Mouse (Mus musculus) activated CD4-positive, CD25-positive, alpha-beta regulatory T cell, adult 4 months (primary cell): ENCODE results near the gene Prkce. TPM values are rescaled to one million over a fixed set of nuclear protein-coding genes. Genes with fewer than 3 reads are reported as not detected.

ENCODE experiments used
- ATAC-seq: one replicate; pipeline ENCODE4 v1.8.0; 2017
- polyA plus RNA-seq, 2 experiments: library from polyadenylated mRNA; unstranded; fragments of 100-300 nt; shearing (Covaris generic); gene quantifications; one replicate each; pipeline ENCODE4 v1.2.1; 2017

The Prkce gene
- polyA plus RNA-seq, 2 experiments from 2014 or later: 2.1 to 2.9 TPM

DNA sequence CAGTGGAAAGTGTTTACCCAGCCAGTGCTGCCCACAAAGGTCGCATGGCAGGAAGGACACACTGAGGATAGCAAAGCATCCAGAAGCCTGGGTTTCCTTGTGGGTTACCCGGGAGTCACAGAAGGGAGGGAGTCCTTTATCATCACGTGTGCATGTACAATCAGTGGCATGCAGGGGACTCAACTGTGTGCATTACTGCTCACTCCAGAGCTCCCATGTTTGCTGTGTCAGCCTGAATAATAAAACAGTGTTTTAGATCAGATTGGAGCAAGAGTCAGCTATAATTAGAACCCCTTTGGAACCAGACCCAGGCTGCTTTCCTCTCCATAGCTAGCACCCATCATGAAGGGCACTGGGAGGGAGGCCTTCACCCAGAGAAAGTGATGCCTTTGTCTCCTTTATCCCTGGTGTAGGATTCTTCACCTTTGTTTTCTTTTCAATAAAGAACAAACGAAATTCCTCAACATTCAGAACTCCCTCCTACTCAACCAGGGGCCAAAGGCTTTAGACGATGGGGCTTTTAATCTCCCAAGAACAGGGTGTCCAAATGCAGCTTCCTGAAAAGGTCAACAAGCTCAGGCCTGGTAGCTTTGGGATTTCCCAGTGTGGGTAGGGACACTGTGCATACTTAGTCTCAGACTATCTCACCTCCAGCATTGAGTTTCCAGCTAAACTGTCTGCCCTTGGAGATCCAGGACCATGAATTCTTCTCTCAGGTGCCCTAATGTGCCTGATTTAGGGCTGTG lies 421.3 kb downstream of the Prkce start:
- no peak for ATAC-seq

DNA sequence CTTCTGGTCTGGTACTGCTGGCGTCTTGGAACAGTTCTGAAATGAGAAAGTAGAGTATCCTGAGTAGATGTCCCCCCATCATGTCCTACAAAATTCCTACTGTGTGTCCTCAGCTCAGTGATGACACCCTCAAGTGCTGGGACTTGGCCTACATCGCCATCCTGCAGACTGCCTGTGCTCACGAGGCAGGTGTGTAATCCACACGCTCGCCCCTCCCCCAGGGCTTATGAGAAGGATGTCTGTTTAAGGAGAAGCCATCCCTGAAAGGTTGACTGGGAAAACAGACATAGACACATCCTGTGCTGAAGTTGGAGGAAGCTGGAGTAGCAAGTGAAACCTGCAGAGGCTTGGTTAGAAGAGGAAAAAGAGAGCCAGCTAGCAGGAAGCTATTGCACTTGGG lies 422.1 kb downstream of the Prkce start:
- no peak for ATAC-seq

DNA sequence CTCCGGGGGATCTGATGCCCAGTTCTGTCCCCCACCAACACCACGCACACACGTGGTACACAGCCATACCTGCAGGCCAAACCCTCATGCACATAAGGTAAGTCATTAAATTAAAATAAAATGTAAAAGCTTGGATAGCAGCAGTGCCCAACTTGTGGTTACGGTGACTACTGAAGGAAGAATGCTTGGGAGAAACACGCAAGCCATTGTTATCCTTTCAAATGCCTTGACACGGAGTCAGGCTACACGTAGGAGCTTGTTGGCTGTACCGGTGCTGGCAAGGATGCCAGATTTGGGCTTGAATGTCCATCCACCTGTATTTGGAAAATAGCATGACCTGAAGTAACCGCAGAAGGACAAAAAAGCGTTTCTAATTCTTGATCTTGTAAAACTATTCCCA lies 423.7 kb downstream of the Prkce start:
- ATAC-seq: no peak

DNA sequence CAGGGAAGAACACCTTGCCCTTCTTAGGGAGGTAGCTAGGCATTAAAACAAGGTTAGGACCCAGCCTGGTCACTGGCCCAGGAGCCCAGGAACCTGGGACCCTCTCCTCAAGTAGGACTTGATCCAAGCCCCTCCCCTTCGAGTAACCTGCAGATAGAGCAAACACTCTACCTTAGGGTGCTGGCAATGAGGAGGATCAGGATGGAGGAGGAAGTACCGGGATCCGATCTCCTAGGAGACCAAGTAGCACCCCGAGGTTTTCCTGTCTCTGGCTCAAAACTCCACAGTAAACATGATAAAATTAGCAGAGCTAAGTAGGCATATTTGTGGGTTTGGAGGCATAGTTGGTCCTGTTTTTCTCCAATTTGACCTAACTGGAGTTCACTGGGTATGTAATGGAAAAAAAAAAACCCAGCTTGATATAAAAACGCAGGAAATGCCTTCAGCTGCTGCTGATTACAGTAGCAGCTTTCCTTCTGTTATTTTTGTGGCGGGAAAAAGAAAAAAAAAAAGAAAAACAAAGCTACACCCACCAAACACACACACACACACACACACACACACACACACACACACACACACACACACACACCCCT lies 425.5 kb downstream of the Prkce start:
- ATAC-seq: no peak

DNA sequence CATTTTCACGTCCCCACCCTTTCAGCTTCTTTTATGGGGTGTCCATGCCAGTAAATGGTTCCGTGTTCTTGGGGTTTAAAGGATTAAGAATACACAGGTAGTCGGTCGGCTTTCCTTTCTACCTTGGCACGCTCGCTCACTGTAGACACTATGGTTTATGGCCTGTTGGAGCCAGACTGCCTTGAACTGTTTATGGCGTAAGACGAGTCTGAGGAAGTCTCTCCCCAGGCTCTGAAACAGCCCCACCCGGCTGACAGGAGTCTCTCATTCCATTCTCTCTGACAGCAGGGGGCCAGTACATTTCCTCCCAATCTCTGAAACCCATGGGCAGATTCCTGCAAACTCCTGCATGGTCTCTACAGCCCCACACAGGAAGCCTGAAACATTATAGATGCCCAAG lies 427.9 kb downstream of the Prkce start:
- no peak for ATAC-seq

DNA sequence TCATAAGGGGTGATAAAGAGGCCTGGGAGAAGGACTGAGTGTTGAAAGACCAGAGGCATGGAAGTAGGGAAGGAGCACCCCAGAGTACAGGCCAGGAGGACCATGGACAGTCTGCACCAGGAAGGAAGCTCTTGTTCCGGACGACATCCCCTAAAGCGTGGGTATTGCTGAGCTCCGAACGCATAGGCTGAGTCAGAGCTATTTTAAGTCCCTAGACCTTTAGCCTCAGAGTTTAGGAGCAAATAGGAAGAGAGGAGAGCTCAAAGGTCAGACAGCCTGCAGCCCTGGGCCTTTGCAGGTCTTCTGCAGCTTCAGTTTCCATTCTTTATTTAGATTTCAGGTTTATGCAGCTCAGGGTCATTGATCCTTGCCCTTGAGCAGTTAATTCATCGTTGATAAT lies 433.5 kb downstream of the Prkce start:
- no peak for ATAC-seq

DNA sequence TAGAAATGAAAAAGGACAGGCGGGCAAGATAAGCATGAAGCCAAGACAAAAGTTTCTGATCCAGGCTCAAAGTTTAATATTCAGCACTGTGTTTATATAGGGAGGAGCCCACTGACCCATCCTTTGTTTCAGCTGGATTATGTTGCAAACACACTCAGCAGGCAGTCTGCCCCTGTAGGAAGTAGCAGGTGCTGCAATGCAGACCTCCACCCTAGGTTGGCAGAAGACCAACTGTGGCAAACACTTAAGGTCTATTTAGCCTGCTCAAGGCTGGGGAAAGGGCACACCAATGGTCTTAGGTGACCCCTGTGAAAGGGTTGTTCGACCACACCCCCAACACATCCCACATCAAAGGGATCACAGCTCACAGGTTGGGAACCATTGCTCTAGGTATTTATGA lies 434.3 kb downstream of the Prkce start:
- no peak for ATAC-seq

DNA sequence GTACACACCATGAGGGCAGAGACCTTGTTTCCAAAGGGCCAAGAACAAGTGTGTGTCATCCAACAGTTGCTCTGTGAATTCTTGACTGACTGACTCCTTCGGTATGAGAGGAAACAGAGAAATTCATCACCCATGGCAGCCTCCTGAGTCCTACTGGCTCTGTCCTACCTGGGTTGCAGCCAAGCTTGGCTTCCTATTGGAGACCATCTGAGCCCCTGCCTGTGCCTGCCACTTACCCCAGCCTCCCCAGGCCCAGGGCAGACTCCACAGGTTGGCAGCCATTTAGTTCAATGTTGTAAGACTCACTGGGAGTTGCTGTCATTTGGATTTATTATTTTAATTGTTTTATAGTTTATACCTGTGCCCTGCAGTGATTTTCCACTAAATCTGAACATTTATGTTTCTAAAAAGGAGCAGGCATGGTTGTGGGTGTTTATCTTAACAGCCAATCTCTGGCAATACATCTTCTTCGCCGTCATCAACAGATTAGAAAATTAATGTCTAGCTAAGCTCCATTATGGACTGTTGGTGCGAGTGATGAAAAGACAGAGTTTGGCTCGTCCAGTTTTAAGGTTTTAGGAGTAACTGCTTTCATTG lies 436.4 kb downstream of the Prkce start:
- no peak for ATAC-seq

DNA sequence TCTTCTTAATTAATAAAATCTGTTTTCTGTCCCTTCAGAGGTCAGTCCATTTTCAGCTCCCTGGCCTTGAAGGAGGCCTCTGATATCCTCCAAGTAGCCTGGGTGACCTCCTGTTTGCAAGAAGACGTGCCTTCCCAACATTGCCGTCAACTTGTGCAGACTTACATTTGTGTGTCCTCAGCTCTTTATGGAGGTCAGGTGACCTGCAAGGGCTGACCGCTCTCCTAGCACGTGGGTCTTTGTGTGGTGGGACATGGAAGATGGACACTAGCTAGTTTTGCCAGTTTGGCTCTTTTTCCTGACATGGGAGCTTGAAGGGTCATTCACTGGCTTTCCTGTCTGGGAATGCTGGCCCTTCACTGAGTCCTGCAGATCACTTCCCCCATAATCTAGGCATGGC lies 440.4 kb downstream of the Prkce start:
- no peak for ATAC-seq

DNA sequence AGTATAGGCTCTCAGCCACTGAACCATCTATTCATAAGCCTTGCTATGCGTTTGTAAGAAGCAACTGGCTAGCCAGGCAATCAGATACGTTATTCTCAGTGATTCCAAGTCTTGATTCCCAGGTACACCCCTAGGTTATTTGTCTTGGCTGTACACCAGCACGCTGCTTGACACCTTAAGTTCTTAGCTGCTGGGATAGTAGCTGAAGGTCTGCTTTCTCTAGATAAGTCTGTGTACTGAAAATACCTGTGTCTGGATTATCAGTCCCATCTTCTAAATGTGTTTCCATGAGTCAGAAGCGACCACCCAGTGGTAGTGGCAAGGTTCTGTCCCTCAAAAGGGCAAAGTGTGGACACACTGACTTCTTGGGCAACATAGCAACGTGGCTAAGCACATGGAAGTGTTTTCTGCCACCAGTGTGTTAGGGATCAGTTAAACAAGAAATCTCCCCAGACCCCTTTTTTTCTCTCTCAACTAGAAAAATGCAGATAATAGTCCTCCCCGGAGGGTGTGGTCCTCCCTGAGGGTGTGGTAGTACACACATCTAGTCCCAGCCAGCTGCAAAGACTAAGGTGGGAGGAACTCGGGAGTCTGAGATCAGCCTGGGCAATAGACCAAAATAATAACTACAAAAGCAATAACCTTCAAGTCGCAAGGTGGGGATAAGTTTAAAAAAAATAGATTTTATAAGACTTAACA lies 442.8 kb downstream of the Prkce start:
- no peak for ATAC-seq

DNA sequence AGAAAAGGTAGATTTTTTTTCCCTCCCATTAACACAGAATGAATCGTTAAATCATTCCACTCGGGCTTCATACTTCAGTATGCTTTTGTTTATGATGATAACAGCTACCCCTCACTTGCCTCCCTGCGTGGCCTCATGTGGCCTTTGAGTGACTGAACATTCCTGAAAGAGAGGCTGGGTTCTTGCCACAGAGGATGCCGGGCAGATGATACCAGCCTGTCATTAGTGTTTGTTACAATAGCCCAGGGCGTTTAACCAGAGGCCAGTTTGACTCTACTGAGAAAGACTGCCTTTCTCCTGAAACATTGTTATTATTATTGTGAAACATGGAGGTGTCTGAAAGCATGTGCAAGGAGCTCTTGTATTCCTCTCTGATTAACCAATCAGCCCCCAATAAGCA lies 444.2 kb downstream of the Prkce start:
- no peak for ATAC-seq

DNA sequence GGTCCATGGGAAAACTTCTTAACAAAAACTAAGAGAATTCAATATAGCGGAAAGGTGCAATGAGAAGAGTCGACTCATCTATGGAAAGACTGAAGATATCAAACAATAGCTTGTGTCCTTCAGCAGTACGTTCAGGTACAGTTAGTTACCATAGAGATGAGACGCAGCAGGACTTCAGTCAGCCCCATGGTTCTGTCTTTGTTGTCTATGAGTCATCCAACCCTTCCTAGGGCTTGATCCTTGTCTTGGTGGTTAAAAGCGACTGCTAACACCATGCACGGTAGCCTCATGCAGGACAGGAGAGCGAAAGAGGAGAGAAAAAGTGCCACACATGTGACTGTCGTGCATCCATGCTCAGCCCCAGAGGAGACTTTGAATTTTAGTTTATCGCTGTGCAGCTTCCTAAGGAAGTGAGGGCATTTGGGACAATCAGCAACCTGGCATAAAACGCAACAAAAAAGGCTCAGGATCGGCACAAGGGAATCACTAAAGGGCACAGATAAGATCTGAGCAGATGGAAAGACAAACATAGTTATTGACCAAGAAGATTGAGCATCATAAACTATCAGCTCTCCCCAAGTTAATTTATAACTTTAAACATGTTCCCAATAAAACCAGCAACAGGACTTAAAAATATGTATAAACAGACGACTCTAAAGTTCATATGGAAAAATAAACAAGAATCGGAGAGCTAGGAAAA lies 448.2 kb downstream of the Prkce start:
- no peak for ATAC-seq

DNA sequence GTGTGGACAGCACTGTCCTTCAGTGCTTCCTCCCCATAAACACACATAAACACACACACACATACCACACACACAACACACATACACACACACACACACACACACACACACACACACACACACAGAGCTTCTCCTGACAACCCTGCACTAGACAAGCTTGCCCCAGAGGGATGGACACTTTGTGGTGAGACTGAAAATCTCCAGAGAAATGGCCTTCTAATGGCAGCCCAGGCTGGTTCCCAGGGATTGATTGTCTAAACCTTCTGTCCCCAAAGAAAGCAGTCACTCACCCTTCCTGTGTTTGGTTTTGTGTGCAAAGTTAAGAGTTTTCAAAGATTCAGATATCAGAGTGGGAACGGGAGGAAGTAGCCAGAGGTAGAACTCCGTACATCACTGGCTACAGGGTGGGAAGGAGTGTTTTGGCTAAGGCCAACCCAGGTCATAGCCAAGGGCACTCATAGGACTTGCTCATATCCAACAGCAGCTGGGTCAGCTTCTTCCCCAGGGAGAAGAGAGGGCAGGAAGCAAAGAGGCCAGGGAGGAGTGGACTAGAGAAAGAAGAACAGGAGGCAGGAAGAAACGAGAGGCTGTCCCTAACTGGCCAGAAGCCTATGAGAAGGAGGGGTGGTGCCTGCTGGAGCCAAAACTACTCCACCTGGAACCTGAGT lies 450.1 kb downstream of the Prkce start:
- no peak for ATAC-seq

DNA sequence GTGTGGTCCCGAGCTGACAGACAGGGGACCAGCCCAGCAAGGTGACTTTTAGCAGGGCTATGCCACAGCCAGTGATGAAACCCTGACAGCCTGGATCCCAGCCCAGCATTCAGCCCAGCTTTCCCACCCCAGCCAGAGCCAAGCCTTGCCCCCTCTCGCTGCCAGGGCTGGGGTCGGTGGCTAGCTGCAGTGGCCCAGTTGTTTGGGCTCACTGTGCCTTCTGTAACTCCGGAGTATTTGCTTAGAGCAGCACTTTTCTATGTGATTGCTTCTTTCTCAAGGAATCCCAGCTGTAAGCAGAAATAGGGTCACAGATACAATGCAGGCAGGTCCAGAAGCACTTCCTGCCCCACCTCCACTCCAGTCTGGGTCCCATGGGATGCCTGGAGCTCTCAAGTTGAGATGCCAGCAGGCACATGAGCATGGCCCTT lies 450.9 kb downstream of the Prkce start:
- no peak for ATAC-seq

DNA sequence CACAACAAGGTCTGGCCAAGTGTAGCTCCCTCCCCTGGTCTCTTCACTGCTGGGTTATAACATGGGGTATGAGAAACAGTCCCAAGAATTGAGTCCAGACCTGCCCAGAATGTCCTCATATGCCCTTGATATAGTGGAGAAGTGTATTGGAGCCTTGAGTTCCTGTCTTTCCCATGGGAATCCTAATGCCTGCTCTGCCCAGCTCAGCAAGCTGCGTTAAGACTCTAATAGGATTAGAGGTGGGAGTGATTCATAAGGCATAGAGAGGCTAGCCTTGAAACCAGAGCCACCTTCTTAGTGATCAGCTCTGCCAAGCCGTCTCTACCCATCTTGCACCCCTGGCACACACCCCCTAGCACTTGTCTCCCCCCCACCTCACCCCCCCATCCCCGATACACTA lies 455.3 kb downstream of the Prkce start:
- ATAC-seq: no peak

DNA sequence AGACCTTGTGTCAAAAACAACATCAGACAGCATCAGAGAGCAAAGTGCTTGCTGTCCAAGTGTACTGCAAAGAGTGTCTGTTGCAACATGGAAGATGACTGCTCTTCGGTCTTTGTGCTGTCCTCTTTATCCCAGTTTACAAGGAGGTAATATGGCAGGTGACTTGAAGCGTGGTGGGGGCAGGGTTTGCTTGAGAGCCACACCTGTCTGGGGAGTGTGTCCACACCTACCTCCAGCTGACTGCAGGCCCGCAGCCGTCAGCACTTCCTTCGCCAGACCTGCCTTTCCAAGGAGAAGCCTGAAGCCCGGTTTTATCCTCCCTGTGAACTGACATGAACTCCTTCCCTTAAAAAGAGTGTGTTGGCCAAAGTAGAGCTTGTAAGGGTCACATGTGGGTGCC lies 458.9 kb downstream of the Prkce start:
- no peak for ATAC-seq

DNA sequence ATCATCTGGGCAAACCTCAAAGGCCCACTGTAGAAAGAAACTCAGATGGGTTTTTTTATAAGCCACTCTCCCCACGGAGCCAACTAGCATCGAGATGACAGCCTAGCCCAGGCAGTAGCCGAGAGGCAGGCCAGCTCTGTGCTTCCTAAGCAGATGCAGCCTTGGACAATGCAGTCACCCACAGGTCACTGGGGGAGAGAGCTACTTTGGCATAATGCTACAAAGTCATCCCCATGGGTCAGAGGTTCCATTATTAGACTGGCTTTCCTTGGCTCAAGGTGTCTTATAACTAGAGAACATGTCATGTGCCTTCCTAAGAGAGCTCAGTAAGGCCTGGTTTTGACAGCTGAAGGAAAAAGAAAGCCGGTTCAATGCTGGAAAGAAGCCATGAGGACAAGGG lies 465.5 kb downstream of the Prkce start:
- no peak for ATAC-seq

DNA sequence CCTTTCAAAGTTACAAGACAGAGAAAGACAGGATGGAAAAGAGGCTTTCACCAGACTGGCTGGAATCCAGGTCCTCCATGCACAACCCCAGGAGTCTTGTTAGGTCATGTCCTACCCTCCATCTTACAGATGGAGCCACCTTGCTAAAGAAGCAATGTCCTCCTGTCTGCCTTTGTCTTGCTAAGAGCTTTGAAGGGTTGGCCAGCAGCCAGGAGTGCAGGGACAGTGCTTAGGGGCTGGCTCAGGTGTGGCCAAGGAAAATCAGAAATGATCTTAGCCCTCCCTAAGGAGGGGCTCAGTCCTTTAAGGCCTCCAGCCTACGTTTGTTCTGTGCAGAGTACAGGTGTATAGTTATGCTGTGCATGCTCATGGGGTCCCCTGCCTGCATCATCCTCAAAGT lies 469.7 kb downstream of the Prkce start:
- no peak for ATAC-seq

DNA sequence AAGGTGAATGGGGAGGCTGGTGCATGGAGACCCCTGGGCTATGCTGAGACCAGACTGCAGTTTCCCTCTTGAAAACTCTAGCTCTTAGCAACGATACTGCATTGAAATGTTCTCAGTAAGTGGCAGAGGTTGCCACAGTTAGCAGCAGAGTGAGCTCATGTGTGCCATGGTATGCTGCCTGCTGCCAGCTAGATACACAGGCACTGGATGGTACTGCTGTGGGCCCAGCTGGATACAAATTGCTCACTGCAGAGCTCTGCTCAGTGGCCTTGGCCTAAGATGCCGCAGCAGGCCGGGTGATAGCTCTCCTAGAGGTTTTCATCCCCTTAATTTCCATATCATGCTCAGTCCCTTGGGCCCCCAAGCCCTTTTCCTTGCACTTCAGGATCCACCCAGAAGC lies 471.7 kb downstream of the Prkce start:
- no peak for ATAC-seq

DNA sequence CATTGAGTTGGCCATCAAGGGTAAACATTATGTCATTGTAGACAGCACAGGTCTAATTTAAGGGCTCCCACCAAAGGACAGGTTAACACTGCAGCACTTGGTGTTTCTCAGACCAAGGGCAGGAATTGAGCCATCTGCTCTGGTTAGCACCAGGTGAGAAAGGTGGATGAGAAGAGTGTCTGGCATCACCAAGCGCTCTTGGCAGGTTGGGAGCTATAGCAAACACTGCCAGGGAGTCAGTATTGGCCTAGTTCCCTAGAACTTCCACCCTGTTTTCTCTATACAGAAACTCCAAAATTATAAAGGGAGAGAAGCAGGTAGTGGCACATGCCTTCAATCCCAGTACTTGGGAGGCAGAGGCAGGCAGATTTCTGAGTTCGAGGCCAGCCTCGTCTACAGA lies 479.6 kb downstream of the Prkce start:
- ATAC-seq: no peak

DNA sequence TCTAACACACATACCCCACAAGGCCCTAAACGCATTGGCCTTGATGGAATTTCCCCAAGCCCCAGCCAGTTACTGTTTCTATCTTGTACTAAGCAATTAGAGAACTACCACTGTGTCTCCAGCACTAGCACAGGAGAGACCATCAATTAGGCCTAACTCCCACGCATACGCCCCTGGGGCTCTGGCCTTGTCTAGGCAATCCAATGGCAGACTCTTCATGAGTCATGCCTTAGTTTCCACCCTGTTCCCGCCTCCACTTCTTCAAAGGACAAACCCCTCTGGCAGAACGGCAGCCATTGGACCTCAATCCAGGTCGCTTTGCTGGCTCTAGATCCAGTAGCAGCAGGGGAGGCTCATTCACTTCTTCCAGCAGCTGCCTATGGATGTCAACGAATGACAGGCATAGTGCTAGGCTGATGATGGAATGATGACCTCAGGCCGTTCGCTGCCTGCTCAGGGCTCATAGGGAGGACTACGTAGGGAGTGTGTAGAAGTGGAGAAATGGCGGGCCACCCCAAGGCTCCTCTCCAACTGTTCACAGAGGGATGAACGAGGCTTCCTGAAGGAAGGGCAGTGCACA lies 481.4 kb downstream of the Prkce start:
- ATAC-seq: no peak

DNA sequence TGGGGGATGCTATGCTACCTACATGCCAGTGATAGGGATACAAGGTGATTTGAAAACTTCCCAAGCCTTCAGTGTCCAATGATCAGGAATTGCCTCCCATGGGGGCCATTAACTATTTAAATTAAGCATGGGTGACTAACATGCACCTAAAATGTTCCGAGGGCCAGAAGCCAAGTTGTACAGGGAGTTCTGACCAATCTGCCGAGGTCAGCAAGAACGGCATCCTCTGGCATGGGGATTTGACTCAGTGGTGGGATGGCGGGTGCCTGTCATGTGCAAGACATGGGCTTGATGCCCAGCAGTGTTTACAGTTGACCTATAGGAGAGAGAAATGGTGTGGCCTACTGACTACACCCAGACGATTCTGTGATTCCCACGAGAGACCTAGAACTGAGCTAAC lies 482.7 kb downstream of the Prkce start:
- ATAC-seq: no peak
